Mouse (Mus musculus) forebrain, postnatal 0 days (tissue): ENCODE data around the gene Vangl2. TPM values are rescaled to one million over a fixed set of nuclear protein-coding genes. Genes with fewer than 3 reads are reported as not detected.

Source experiments
- ATAC-seq: fragments of 200-750 bp; cut with Nextera tagmentation; 2 replicates; pipeline ENCODE4 v1.8.0; 2017; ENCODE audit warnings: mild to moderate bottlenecking, moderate library complexity
- DNase-seq: peaks from one replicate; pipeline ENCODE4 v3.0.0-alpha.2; 2015
- H3K27ac ChIP-seq: fragments of 300-500 bp; sonication (generic); 2 replicates; pipeline ENCODE4 v1.5.1; 2014; ENCODE audit warnings: low read depth, mild to moderate bottlenecking, antibody characterized with exemption, low read length, moderate library complexity, mixed read lengths
- H3K27me3 ChIP-seq: fragments of 300-500 bp; sonication (generic); 2 replicates; pipeline ENCODE4 v1.6.1; 2014; ENCODE audit warnings: mild to moderate bottlenecking, low read length, mixed read lengths; ENCODE audit not compliant: insufficient read depth
- H3K36me3 ChIP-seq: fragments of 300-500 bp; sonication (generic); 2 replicates; pipeline ENCODE4 v1.6.1; 2014; ENCODE audit warnings: mild to moderate bottlenecking, moderate library complexity; ENCODE audit not compliant: insufficient read depth
- H3K4me1 ChIP-seq: fragments of 300-500 bp; sonication (generic); 2 replicates; pipeline ENCODE4 v1.6.1; 2014; ENCODE audit warnings: antibody characterized with exemption; ENCODE audit not compliant: insufficient read depth
- H3K4me2 ChIP-seq: fragments of 300-500 bp; sonication (generic); 2 replicates; pipeline ENCODE4 v1.6.1; 2014; ENCODE audit warnings: low read depth, mild to moderate bottlenecking, moderate library complexity
- H3K4me3 ChIP-seq: fragments of 300-500 bp; sonication (generic); 2 replicates; pipeline ENCODE4 v1.5.1; 2014; ENCODE audit warnings: low read depth, low read length, mixed read lengths
- H3K9ac ChIP-seq: fragments of 300-500 bp; sonication (generic); 2 replicates; pipeline ENCODE4 v1.6.1; 2014; ENCODE audit warnings: mild to moderate bottlenecking
- H3K9me3 ChIP-seq: fragments of 300-500 bp; sonication (generic); 2 replicates; pipeline ENCODE4 v1.6.1; 2016; ENCODE audit warnings: low read length
- CTCF ChIP-seq: sonication (generic); IDR thresholded peaks from 2 replicates; pipeline ENCODE4 v1.5.1; 2016; ENCODE audit warnings: antibody characterized with exemption, control low read depth, low read depth
- WGBS: fragments of 180-500 bp; shearing (Covaris S2); extraction: QIAGEN DNeasy Blood & Tissue Kit; methylation state at CpG from one replicate; pipeline ENCODE4 v1.1.7; 2014; 5-methylcytosine and 5-hydroxymethylcytosine counted together
- polyA plus RNA-seq: library from polyadenylated mRNA; unstranded; fragments of >200 nt; fragmentation: Nextera tagmentation; extraction: Ambion mirVana; gene quantifications from 2 replicates; pipeline ENCODE4 v1.2.1, GENCODE M21; 2015
- total RNA-seq: library from RNA; depleted of rRNA; stranded (reverse); fragments of >200 nt; gene quantifications from 2 replicates; pipeline ENCODE4 v1.2.3, GENCODE M21; 2014

Gene Vangl2
- total and polyA plus RNA-seq, 2 experiments from 2014 or later, result 37.3 to 63.4 TPM

- DNase-seq (no peak), ATAC-seq (no peak)
- Histone ChIP-seq H3K9ac (no peak overlapping the region), H3K36me3 (no peaks in the 10 kb centered on the region), H3K4me1 (peaks cover 19% of the 10 kb centered on the region), H3K4me3 (no peak overlapping the region), H3K9me3 (no peaks in the 10 kb centered on the region), H3K27ac (no peak overlapping the region), H3K27me3 (no peaks in the 10 kb centered on the region), H3K4me2 (no peak overlapping the region)
- WGBS, result 95% methylated on average over 2 of the region's 2 CpGs
- no peak for TF ChIP-seq CTCF
These were observed 1.7 kb upstream of the Vangl2 start for GRCm38 (mm10) chr1:172029914-172030313.

- Histone ChIP-seq H3K9ac (peak overlapping the region; percentile 98), H3K27me3 (no peaks in the 10 kb centered on the region), H3K27ac (peak overlapping the region; percentile 97), H3K4me3 (peak overlapping the region; percentile 97), H3K9me3 (no peaks in the 10 kb centered on the region), H3K4me1 (peaks cover 34% of the 10 kb centered on the region), H3K36me3 (no peaks in the 10 kb centered on the region), H3K4me2 (peak overlapping the region; percentile 73)
- DNase-seq, result no peak
- 6% methylated on average over 10 of the region's 10 CpGs for WGBS
- peak; percentile 23 for ATAC-seq
- TF ChIP-seq CTCF, result no peak
These were observed 488 bp downstream of the Vangl2 start for GRCm38 (mm10) chr1:172027809-172028102.

- H3K27ac ChIP-seq, result peak overlapping the region; percentile 97
- no peaks in the 10 kb centered on the region for H3K27me3 ChIP-seq
- DNase-seq (peak; percentile 94), ATAC-seq (peak; percentile 82)
- no peak for TF ChIP-seq CTCF
- H3K4me3 ChIP-seq, result peak overlapping the region; percentile 97
- H3K9me3 ChIP-seq, result no peaks in the 10 kb centered on the region
- 3% methylated on average over 53 of the region's 54 CpGs for WGBS
- peak overlapping the region; percentile 98 for H3K9ac ChIP-seq
- H3K36me3 ChIP-seq, result no peaks in the 10 kb centered on the region
- H3K4me1 ChIP-seq, result peaks cover 37% of the 10 kb centered on the region
- peak overlapping the region; percentile 73 for H3K4me2 ChIP-seq
These were observed 1.0 kb downstream of the Vangl2 start for GRCm38 (mm10) chr1:172027010-172027808.

GRCm38 (mm10) chr1:172026201-172026901 lies 1.9 kb downstream of the Vangl2 start:
- Histone ChIP-seq H3K9me3 (no peaks in the 10 kb centered on the region), H3K27me3 (no peaks in the 10 kb centered on the region), H3K4me2 (peak overlapping the region; percentile 73), H3K36me3 (no peaks in the 10 kb centered on the region), H3K4me1 (peaks cover 42% of the 10 kb centered on the region), H3K9ac (peak overlapping the region; percentile 98), H3K4me3 (peak overlapping the region; percentile 97), H3K27ac (peak overlapping the region; percentile 97)
- DNase-seq (peak; percentile 85), ATAC-seq (peak; percentile 87)
- 2% methylated on average over 23 of the region's 23 CpGs for WGBS
- peak; percentile 21; the same call in 1 of the 2 replicates for TF ChIP-seq CTCF

- H3K27me3 ChIP-seq, result no peaks in the 10 kb centered on the region
- ATAC-seq, result no peak
- peak overlapping the region; percentile 97 for H3K4me3 ChIP-seq
- peaks cover 42% of the 10 kb centered on the region for H3K4me1 ChIP-seq
- H3K4me2 ChIP-seq, result peak overlapping the region; percentile 73
- peak overlapping the region; percentile 97 for H3K27ac ChIP-seq
- H3K36me3 ChIP-seq, result peaks cover 3% of the 10 kb centered on the region; the same call in 1 of the 2 replicates
- no peak for TF ChIP-seq CTCF
- peak; percentile 53 for DNase-seq
- peak overlapping the region; percentile 98 for H3K9ac ChIP-seq
- WGBS, result 8% methylated on average over 8 of the region's 8 CpGs
- no peaks in the 10 kb centered on the region for H3K9me3 ChIP-seq
These were observed 2.9 kb downstream of the Vangl2 start for GRCm38 (mm10) chr1:172025201-172025904.

- H3K4me2 ChIP-seq, result peak overlapping the region; percentile 73
- H3K4me3 ChIP-seq, result peak overlapping the region; percentile 97; the same call in 1 of the 2 replicates
- 0 out of 2 replicates have a peak overlapping the region, but pooled peaks have one; percentile 15 for H3K9ac ChIP-seq
- WGBS, result 17% methylated on average over 9 of the region's 9 CpGs
- no peak for TF ChIP-seq CTCF
- H3K9me3 ChIP-seq, result no peaks in the 10 kb centered on the region
- H3K27me3 ChIP-seq, result no peaks in the 10 kb centered on the region
- no peak overlapping the region for H3K27ac ChIP-seq
- H3K36me3 ChIP-seq, result peaks cover 3% of the 10 kb centered on the region; the same call in 1 of the 2 replicates
- H3K4me1 ChIP-seq, result peaks cover 42% of the 10 kb centered on the region
- ATAC-seq (no peak), DNase-seq (no peak)
These were observed 3.9 kb downstream of the Vangl2 start for GRCm38 (mm10) chr1:172024140-172024895.
